Mouse (Mus musculus): Measurements from ENCODE around the gene Lrrtm4. TPM values are rescaled to one million over a fixed set of nuclear protein-coding genes. Genes with fewer than 3 reads are reported as not detected.

The Lrrtm4 gene
- 0.45 TPM for polyA plus RNA-seq (2017; shearing (Covaris generic))

GRCm38 (mm10) chr6:80018765-80019164, at the start of gene Lrrtm4:
Lrrtm4 (plus strand) TSS chr6:80018877.

Other genes starting within 250 kb of the Lrrtm4 start
- not detected for gene Gm20594, start 201.0 kb upstream of the Lrrtm4 start, polyA plus RNA-seq (2017; shearing (Covaris generic))